Mouse (Mus musculus) MEL (cell line): ENCODE data around the gene Tead2. TPM values are rescaled to one million over a fixed set of nuclear protein-coding genes. Genes with fewer than 3 reads are reported as not detected.
A peak's percentile ranks its signal among the peaks of the same experiment; 100 is the strongest.

Experiments used
- DNase-seq: peaks from one replicate; pipeline ENCODE4 v3.0.0; 2011; ENCODE audit warnings: low read depth, low spot score
- H3K27ac ChIP-seq: 2 replicates; pipeline ENCODE4 v1.5.1; 2012; ENCODE audit warnings: low read depth, mild to moderate bottlenecking, control low read depth, low read length, moderate library complexity; ENCODE audit not compliant: control insufficient read depth
- H3K27me3 ChIP-seq, 2 experiments: fragments of 150-350 bp in 1 of 2; sonication (generic) in 1 of 2; 2 replicates each; pipeline ENCODE4 v1.6.1; 2012; ENCODE audit warnings: low read length in 2 of 2, mild to moderate bottlenecking in 2 of 2, improper control_type of control experiment in 1 of 2, moderate library complexity in 1 of 2; ENCODE audit not compliant: insufficient read depth in 2 of 2, control insufficient read depth in 1 of 2
- H3K36me3 ChIP-seq, 2 experiments: 2 replicates each; pipeline ENCODE4 v1.6.1; 2012 to 2014; ENCODE audit warnings: low read length in 2 of 2, improper control_type of control experiment in 1 of 2, inconsistent platforms in 1 of 2, mild to moderate bottlenecking in 1 of 2; ENCODE audit not compliant: insufficient read depth in 2 of 2, control insufficient read depth in 1 of 2
- H3K4me1 ChIP-seq, 2 experiments: fragments of 150-350 bp in 1 of 2; sonication (generic) in 1 of 2; 2 replicates each; pipeline ENCODE4 v1.6.1; 2012; ENCODE audit warnings: low read length in 2 of 2, improper control_type of control experiment in 1 of 2, mild to moderate bottlenecking in 1 of 2; ENCODE audit not compliant: insufficient read depth in 2 of 2, control insufficient read depth in 1 of 2
- H3K4me3 ChIP-seq, 2 experiments: fragments of 150-350 bp in 1 of 2; sonication (generic) in 1 of 2; 2 replicates each; pipeline ENCODE4 v1.5.1; 2012; ENCODE audit warnings: low read depth in 2 of 2, low read length in 2 of 2, mild to moderate bottlenecking in 2 of 2, moderate library complexity in 2 of 2, control low read depth in 1 of 2, improper control_type of control experiment in 1 of 2; ENCODE audit not compliant: control insufficient read depth in 1 of 2, insufficient read depth in 1 of 2
- H3K79me2 ChIP-seq: 2 replicates; pipeline ENCODE4 v1.6.1; 2012; ENCODE audit warnings: mild to moderate bottlenecking, low read length, moderate library complexity; ENCODE audit not compliant: control insufficient read depth, poor library complexity, insufficient read depth
- H3K9ac ChIP-seq: 2 replicates; pipeline ENCODE4 v1.6.1; 2012; ENCODE audit warnings: low read depth, mild to moderate bottlenecking, control low read depth, low read length, moderate library complexity; ENCODE audit not compliant: control insufficient read depth, poor library complexity, severe bottlenecking
- H3K9me3 ChIP-seq: fragments of 150-350 bp; sonication (generic); replicated peaks from 2 replicates; pipeline ENCODE4 v1.6.1; 2012; ENCODE audit warnings: mild to moderate bottlenecking, low read length, improper control_type of control experiment, moderate library complexity; ENCODE audit not compliant: insufficient read depth
- CHD1 ChIP-seq: IDR thresholded peaks from 2 replicates; pipeline ENCODE4 v1.6.1; 2012; ENCODE audit warnings: low read depth, mild to moderate bottlenecking, inconsistent platforms, low read length, improper control_type of control experiment
- CTCF ChIP-seq, 3 experiments: IDR thresholded peaks in 2 of 3; conservative IDR thresholded peaks in 1 of 3; 2 replicates each; pipeline ENCODE4 v1.5.1; 2011 to 2012; ENCODE audit warnings: low read length in 3 of 3, low read depth in 2 of 3, mild to moderate bottlenecking in 2 of 3, improper control_type of control experiment in 1 of 3, inconsistent platforms in 1 of 3, mixed read lengths in 1 of 3, moderate library complexity in 1 of 3; ENCODE audit not compliant: control insufficient read depth in 1 of 3, insufficient read depth in 1 of 3, poor library complexity in 1 of 3, severe bottlenecking in 1 of 3
- E2F4 ChIP-seq: IDR thresholded peaks from 2 replicates; pipeline ENCODE4 v1.6.1; 2011; ENCODE audit warnings: low read depth, low read length, improper control_type of control experiment, borderline replicate concordance
- ELF1 ChIP-seq: IDR thresholded peaks from 2 replicates; pipeline ENCODE4 v1.6.1; 2014; ENCODE audit warnings: low read depth, mild to moderate bottlenecking, inconsistent platforms, low read length, improper control_type of control experiment, moderate library complexity
- EP300 ChIP-seq, 2 experiments: IDR thresholded peaks; 2 replicates each; pipeline ENCODE4 v1.6.1; 2011; ENCODE audit warnings: improper control_type of control experiment in 2 of 2, low read length in 2 of 2, low read depth in 1 of 2, mild to moderate bottlenecking in 1 of 2
- ETS1 ChIP-seq: IDR thresholded peaks from 2 replicates; pipeline ENCODE4 v1.6.1; 2012; ENCODE audit warnings: low read depth, mild to moderate bottlenecking, inconsistent platforms, low read length, improper control_type of control experiment, moderate library complexity
- GABPA ChIP-seq: IDR thresholded peaks from 2 replicates; pipeline ENCODE4 v1.6.1; 2012; ENCODE audit warnings: low read depth, mild to moderate bottlenecking, inconsistent platforms, low read length, improper control_type of control experiment, moderate library complexity
- GATA1 ChIP-seq: IDR thresholded peaks from 2 replicates; pipeline ENCODE4 v1.6.1; 2011; ENCODE audit warnings: low read depth, low read length, improper control_type of control experiment
- HCFC1 ChIP-seq: IDR thresholded peaks from 2 replicates; pipeline ENCODE4 v1.6.1; 2012; ENCODE audit warnings: low read depth, mild to moderate bottlenecking, inconsistent platforms, low read length, improper control_type of control experiment, moderate library complexity
- JUND ChIP-seq: IDR thresholded peaks from 2 replicates; pipeline ENCODE4 v1.6.1; 2011; ENCODE audit warnings: low read depth, mild to moderate bottlenecking, improper control_type of control experiment, low read length
- MAX ChIP-seq: IDR thresholded peaks from 2 replicates; pipeline ENCODE4 v1.6.1; 2011; ENCODE audit warnings: low read length, improper control_type of control experiment
- MAZ ChIP-seq: IDR thresholded peaks from 2 replicates; pipeline ENCODE4 v1.6.1; 2012; ENCODE audit warnings: low read depth, mild to moderate bottlenecking, inconsistent platforms, low read length, improper control_type of control experiment
- MEF2A ChIP-seq: IDR thresholded peaks from 2 replicates; pipeline ENCODE4 v1.6.1; 2014; ENCODE audit warnings: low read depth, mild to moderate bottlenecking, inconsistent platforms, low read length, improper control_type of control experiment; ENCODE audit not compliant: poor library complexity, insufficient replicate concordance, severe bottlenecking; ENCODE audit errors: extremely low read depth
- MXI1 ChIP-seq: IDR thresholded peaks from 2 replicates; pipeline ENCODE4 v1.6.1; 2011; ENCODE audit warnings: mild to moderate bottlenecking, low read depth, low read length, improper control_type of control experiment
- POLR2AphosphoS2 ChIP-seq: IDR thresholded peaks from 2 replicates; pipeline ENCODE4 v1.6.1; 2011; ENCODE audit warnings: low read length, improper control_type of control experiment
- RAD21 ChIP-seq: IDR thresholded peaks from 2 replicates; pipeline ENCODE4 v1.6.1; 2011; ENCODE audit warnings: mild to moderate bottlenecking, low read depth, low read length, improper control_type of control experiment
- RCOR1 ChIP-seq: IDR thresholded peaks from 2 replicates; pipeline ENCODE4 v1.6.1; 2012; ENCODE audit warnings: low read depth, mild to moderate bottlenecking, inconsistent platforms, low read length, improper control_type of control experiment
- SIN3A ChIP-seq: IDR thresholded peaks from 2 replicates; pipeline ENCODE4 v1.6.1; 2012; ENCODE audit warnings: low read length, improper control_type of control experiment, inconsistent platforms
- TCF12 ChIP-seq: IDR thresholded peaks from 2 replicates; pipeline ENCODE4 v1.6.1; 2014; ENCODE audit warnings: low read depth, mild to moderate bottlenecking, inconsistent platforms, low read length, improper control_type of control experiment, moderate library complexity
- USF1 ChIP-seq: IDR thresholded peaks from 2 replicates; pipeline ENCODE4 v1.6.1; 2014; ENCODE audit warnings: low read depth, mild to moderate bottlenecking, inconsistent platforms, low read length, improper control_type of control experiment, moderate library complexity
- ZC3H11A ChIP-seq: IDR thresholded peaks from 2 replicates; pipeline ENCODE4 v1.6.1; 2012; ENCODE audit warnings: low read depth, mild to moderate bottlenecking, inconsistent platforms, low read length, improper control_type of control experiment
- ZNF384 ChIP-seq: IDR thresholded peaks from 2 replicates; pipeline ENCODE4 v1.6.1; 2012; ENCODE audit warnings: low read depth, mild to moderate bottlenecking, inconsistent platforms, low read length, improper control_type of control experiment
- polyA plus RNA-seq, 2 experiments: library from polyadenylated mRNA; stranded (reverse) in 1 of 2; unstranded in 1 of 2; fragments of >175 nt in 1 of 2; fragments of >200 nt in 1 of 2; gene quantifications; 2 replicates each; pipeline versions ENCODE4 v1.2.1 to v1.2.4; 2012; ENCODE audit warnings: low replicate concordance in 2 of 2, low read depth in 1 of 2; ENCODE audit not compliant: insufficient read length in 2 of 2, insufficient read depth in 1 of 2, missing spikeins in 1 of 2
- total RNA-seq: library from RNA; depleted of rRNA; stranded (reverse); fragments of 300-350 nt; gene quantifications from 2 replicates; pipeline ENCODE4 v1.2.3, GENCODE M21; 2012

Tead2 gene
- total and polyA plus RNA-seq, 3 experiments = 0.19 to 0.38 TPM; not detected in 1

DNA sequence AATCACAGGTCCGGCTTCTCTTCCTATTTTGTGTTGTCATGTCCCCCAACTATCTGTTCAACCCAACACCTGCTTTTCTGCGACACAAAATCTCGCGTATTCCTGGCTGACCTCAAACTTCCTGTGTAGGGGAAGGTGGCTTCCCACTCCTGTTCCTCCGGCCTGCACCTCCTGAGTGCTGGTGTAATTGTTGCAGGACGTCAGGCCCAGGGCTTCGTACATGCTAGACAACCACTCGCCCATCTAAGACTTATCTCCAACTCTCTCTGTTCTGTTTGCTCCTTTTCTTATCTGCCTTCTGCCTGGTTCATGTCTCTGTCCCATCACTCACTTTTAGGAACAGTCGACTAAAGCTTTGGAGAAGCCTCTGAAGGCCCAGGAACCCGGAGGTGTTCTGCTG, 4.5 kb upstream of the Tead2 start (continued):
- TF ChIP-seq GATA1 (peak; percentile 54; the same call in 1 of the 2 replicates), MEF2A (no peak), GABPA (no peak), MAZ (no peak), EP300 (IDR thresholded peaks at IDR 0.05; ENCODE audit: low read depth in 1 of 2, low read length in 2 of 2) (peak; percentile 32 to 43), RCOR1 (0 out of 2 replicates have a peak, but pooled peaks have one; percentile 51), CHD1 (no peak), HCFC1 (peak; percentile 57), USF1 (no peak), E2F4 (no peak), ZNF384 (no peak), ELF1 (no peak), ZC3H11A (no peak)

DNA sequence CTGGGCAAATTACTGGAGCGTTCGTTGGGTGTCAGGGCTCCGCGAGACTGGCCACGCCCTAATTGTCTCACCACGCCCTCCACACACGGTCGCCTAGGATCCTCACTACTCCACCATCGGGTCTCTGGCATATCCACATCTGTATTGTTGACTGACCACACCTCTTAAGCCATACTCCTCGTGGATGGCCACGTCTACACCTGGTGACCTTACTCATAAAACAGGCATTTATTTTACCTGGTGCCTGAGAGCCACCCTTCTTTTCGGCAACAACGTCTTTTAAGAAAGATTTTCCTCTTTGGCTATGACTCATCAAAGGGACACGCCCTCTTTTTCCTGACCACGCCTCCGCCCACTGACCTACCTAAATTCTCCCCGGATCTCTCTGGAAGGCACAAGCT, 3.7 kb upstream of the Tead2 start, which contains the start of gene Dkkl1:
Gene Dkkl1, minus strand, starts transcription at position 297 of the 401 bp plus-strand sequence.
- Histone ChIP-seq H3K9me3 (no peaks in the 10 kb centered on the region), H3K27me3 (no peaks in the 10 kb centered on the region), H3K4me1 (peaks cover 10 to 31% of the 10 kb centered on the region in 2 experiments), H3K36me3 (peaks cover 0 to 14% of the 10 kb centered on the region in 2 experiments; a peak in 2 of 4 replicates), H3K79me2 (no peaks in the 10 kb centered on the region), H3K4me3 (peak within 1 kb of the TSS; percentile 69 to 92), H3K27ac (peak within 1 kb of the TSS; percentile 30), H3K9ac (peak within 1 kb of the TSS; percentile 59)
- peak; percentile 85 for DNase-seq
- TF ChIP-seq ETS1 (no peak), TCF12 (no peak), MXI1 (0 out of 2 replicates have a peak, but pooled peaks have one; percentile 23), POLR2AphosphoS2 (no peak), SIN3A (peak; percentile 35), CHD1 (no peak), JUND (peak; percentile 74; the same call in 1 of the 2 replicates), CTCF (IDR thresholded peaks at IDR 0.05 in 2 of 3, conservative IDR thresholded peaks at IDR 0.05 in 1 of 3; ENCODE audit: control insufficient read depth in 1 of 3, insufficient read depth in 1 of 3, low read depth in 2 of 3, low read length in 3 of 3, poor library complexity in 1 of 3, severe bottlenecking in 1 of 3) (no peak), RAD21 (no peak), MAX (peak; percentile 31; the same call in 1 of the 2 replicates)
